Mouse (Mus musculus): Measurements from ENCODE around the gene Mertk. TPM values are rescaled to one million over a fixed set of nuclear protein-coding genes. Genes with fewer than 3 reads are reported as not detected.

Mertk gene
- polyA plus RNA-seq, 1 experiment: 9.3 TPM

DNA sequence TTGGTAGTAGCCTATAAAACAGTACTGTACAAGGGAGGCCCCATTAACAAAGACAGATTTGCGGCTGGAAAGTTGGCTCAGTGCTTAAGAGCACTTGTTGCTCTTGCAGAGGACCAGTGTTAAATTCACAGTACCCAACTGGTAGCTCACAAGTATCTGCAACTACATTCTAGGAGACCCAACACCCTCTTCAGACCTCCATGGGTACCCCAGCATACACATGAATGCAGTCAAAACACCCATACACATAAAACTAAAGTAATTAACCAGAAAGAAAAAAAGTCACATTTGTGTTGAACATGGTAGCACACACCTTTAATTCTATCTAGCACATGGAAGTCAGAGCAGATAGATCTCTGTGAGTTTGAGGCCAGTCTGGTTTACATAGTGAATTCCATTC, 1.7 kb upstream of the Mertk start:
- no peak overlapping the region for H3K27ac ChIP-seq (ENCODE audit: insufficient read depth, low read length)
- TF ChIP-seq CTCF (IDR thresholded peaks at IDR 0.05; ENCODE audit: borderline replicate concordance, insufficient read depth, low read length) (no peak), POLR2A (IDR thresholded peaks at IDR 0.05; ENCODE audit: low read depth, low read length) (no peak)
- H3K4me1 ChIP-seq (ENCODE audit: control insufficient read depth, insufficient read depth, low read length): peaks cover 9% of the 10 kb centered on the region; the same call in 1 of the 2 replicates
- H3K4me3 ChIP-seq (ENCODE audit: insufficient read depth, low read length): no peak overlapping the region

- Histone ChIP-seq H3K27ac (ENCODE audit: insufficient read depth, low read length) (no peak overlapping the region), H3K4me1 (ENCODE audit: control insufficient read depth, insufficient read depth, low read length) (peaks cover 9% of the 10 kb centered on the region; the same call in 1 of the 2 replicates), H3K4me3 (ENCODE audit: insufficient read depth, low read length) (no peak overlapping the region)
- TF ChIP-seq CTCF (IDR thresholded peaks at IDR 0.05; ENCODE audit: borderline replicate concordance, insufficient read depth, low read length) (no peak), POLR2A (IDR thresholded peaks at IDR 0.05; ENCODE audit: low read depth, low read length) (no peak)
Observed at GRCm38 (mm10) chr2:128697566-128697965, 1.2 kb upstream of the Mertk start.

DNA sequence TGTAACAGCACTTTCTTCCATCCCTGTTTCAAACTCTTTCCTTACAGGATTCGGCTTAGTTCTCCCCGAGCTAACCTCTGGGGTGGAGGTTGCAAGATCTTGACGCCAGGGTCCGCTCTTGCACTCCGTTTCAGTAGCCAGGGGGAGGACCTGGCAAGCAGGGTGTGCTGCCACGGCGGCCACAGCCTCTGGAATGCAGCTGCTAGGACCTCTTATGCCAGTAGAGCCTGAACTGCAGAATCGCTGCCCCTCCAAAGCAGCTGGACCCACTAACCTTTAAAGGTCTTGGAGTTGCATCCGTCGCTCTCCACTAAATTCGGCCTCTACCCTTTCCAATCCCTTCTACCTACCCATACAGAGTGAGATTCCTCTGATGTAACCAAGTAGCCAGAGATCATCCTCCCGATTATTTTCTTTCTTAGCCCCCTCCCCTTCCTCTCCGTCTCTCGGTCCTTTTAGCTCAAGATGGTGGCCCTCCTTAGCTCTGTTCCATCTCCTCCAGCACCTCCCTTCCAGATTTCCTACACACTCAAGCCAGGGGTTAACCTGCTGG, 540 bp upstream of the Mertk start:
- peak overlapping the region; percentile 75 for H3K4me3 ChIP-seq (ENCODE audit: insufficient read depth, low read length)
- peaks cover 3% of the 10 kb centered on the region; the same call in 1 of the 2 replicates for H3K4me1 ChIP-seq (ENCODE audit: control insufficient read depth, insufficient read depth, low read length)
- peak overlapping the region; percentile 86 for H3K27ac ChIP-seq (ENCODE audit: insufficient read depth, low read length)
- TF ChIP-seq CTCF (IDR thresholded peaks at IDR 0.05; ENCODE audit: borderline replicate concordance, insufficient read depth, low read length) (peak; percentile 80), POLR2A (IDR thresholded peaks at IDR 0.05; ENCODE audit: low read depth, low read length) (peak; percentile 36)

DNA sequence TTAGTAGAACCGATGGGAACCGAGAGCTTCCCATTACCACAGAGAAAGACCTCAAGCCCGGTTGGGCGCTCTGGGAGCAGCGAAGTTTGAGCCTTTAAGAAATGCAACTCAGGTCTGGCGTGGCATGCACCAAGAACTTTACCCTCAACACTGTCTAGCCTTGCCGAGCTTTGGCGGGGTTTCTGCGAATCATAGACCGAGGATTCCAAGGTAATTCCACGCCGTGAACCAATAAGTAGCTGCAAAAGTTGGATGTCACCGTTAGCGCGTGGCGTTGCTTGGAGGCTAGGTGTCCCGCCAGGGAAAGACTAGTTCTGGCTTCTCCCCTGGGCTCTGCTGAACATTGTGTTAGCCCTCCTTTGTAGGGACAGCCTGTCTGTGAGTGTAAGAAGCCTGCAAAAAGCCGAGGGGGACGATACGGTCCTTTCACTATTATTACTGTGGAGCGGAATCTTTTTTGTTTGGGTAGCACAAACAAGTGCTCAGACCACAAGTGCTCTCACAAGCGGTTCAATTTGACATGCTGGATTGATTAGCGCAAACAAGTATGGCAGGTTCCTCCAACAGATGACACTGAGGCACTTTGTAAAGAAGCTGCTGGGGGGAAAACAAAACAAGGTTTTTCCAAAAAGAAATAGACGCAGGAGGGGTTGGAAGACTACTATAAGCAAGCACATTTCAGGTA, 587 bp downstream of the Mertk start:
- Histone ChIP-seq H3K4me1 (ENCODE audit: control insufficient read depth, insufficient read depth, low read length) (0 out of 2 replicates have a peak, but pooled peaks cover 3% of the 10 kb centered on the region), H3K27ac (ENCODE audit: insufficient read depth, low read length) (peak overlapping the region; percentile 53), H3K4me3 (ENCODE audit: insufficient read depth, low read length) (peak overlapping the region; percentile 75)
- no peak for TF ChIP-seq POLR2A (IDR thresholded peaks at IDR 0.05; ENCODE audit: low read depth, low read length)
- TF ChIP-seq CTCF (IDR thresholded peaks at IDR 0.05; ENCODE audit: borderline replicate concordance, insufficient read depth, low read length): no peak

DNA sequence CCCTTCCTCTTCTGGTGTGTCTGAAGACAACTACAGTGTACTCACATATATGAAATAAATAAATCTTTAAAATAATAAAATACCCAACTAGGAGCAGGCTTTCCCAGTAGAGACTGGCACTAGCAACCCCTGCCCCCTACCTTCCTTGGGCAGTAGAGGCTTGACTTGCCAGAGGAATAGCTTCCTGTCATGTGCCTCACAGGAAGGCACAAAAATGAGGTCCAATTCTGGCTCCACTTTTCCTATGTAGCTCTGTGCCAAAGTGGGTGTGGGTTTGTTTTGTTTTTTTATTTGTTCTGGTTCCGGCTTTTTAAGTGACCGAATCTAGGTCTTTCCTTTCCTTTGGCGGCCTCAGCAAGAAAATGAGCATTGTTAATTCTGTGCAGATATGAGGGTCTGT, 5.7 kb downstream of the Mertk start:
- Histone ChIP-seq H3K4me3 (ENCODE audit: insufficient read depth, low read length) (no peak overlapping the region), H3K4me1 (ENCODE audit: control insufficient read depth, insufficient read depth, low read length) (peaks cover 7% of the 10 kb centered on the region; the same call in 1 of the 2 replicates), H3K27ac (ENCODE audit: insufficient read depth, low read length) (no peak overlapping the region)
- TF ChIP-seq POLR2A (IDR thresholded peaks at IDR 0.05; ENCODE audit: low read depth, low read length) (no peak), CTCF (IDR thresholded peaks at IDR 0.05; ENCODE audit: borderline replicate concordance, insufficient read depth, low read length) (no peak)

DNA sequence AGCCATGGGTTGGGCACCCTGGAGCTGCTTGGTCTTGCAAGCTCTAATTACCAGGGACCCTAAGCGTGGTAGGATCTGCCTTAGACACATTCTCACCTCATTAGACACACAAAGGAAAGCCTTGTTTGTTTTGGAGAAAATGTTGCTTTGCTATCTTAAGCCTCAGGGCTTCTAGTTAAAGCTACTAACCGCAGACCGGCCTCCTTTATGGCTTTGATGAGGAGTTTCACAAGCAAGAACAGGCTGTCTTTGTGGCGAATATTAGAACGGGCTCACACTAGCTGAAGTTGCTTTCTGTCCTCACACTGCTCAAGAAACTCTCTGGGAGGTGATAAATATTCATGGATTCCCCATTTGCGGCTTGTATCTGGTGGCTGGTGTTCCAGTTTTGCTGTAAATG, 10.5 kb downstream of the Mertk start:
- no peak for TF ChIP-seq CTCF (IDR thresholded peaks at IDR 0.05; ENCODE audit: borderline replicate concordance, insufficient read depth, low read length)
- no peak for TF ChIP-seq POLR2A (IDR thresholded peaks at IDR 0.05; ENCODE audit: low read depth, low read length)
- Histone ChIP-seq H3K27ac (ENCODE audit: insufficient read depth, low read length) (peak overlapping the region; percentile 16; the same call in 1 of the 2 replicates), H3K4me1 (ENCODE audit: control insufficient read depth, insufficient read depth, low read length) (peaks cover 10% of the 10 kb centered on the region), H3K4me3 (ENCODE audit: insufficient read depth, low read length) (no peak overlapping the region)

DNA sequence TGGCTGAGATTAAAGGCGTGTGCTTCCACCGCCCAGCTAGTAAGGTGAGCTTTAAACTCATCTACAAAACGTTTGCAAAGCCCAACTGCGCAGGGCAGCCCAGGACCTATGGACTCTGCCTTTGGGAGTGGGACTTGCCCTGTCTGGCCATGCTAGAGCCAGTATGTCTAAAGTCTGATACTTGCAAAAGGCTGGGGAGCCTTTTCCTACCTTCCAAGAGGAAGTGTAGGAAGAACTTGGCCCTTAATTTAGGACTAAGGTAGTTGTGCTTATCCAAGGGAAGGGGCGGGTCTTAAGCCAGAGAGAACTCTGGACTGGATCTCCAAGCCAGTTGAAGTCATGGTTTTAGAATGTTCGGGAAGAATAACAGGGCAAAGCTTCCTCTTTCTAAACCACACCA, 11.9 kb downstream of the Mertk start:
- TF ChIP-seq POLR2A (IDR thresholded peaks at IDR 0.05; ENCODE audit: low read depth, low read length): no peak
- TF ChIP-seq CTCF (IDR thresholded peaks at IDR 0.05; ENCODE audit: borderline replicate concordance, insufficient read depth, low read length): no peak
- no peak overlapping the region for H3K4me3 ChIP-seq (ENCODE audit: insufficient read depth, low read length)
- H3K27ac ChIP-seq (ENCODE audit: insufficient read depth, low read length): no peak overlapping the region
- H3K4me1 ChIP-seq (ENCODE audit: control insufficient read depth, insufficient read depth, low read length): peaks cover 16% of the 10 kb centered on the region

GRCm38 (mm10) chr2:128712940-128713339, 14.2 kb downstream of the Mertk start:
- no peak overlapping the region for H3K4me3 ChIP-seq (ENCODE audit: insufficient read depth, low read length)
- H3K27ac ChIP-seq (ENCODE audit: insufficient read depth, low read length): 0 out of 2 replicates have a peak overlapping the region, but pooled peaks have one; percentile 8
- H3K4me1 ChIP-seq (ENCODE audit: control insufficient read depth, insufficient read depth, low read length): peaks cover 16% of the 10 kb centered on the region
- TF ChIP-seq CTCF (IDR thresholded peaks at IDR 0.05; ENCODE audit: borderline replicate concordance, insufficient read depth, low read length) (no peak), POLR2A (IDR thresholded peaks at IDR 0.05; ENCODE audit: low read depth, low read length) (no peak)

GRCm38 (mm10) chr2:128713548-128714003, 14.8 kb downstream of the Mertk start:
- Histone ChIP-seq H3K4me3 (ENCODE audit: insufficient read depth, low read length) (no peak overlapping the region), H3K4me1 (ENCODE audit: control insufficient read depth, insufficient read depth, low read length) (peaks cover 16% of the 10 kb centered on the region)

GRCm38 (mm10) chr2:128714724-128715241, 16.0 kb downstream of the Mertk start:
- H3K4me3 ChIP-seq (ENCODE audit: insufficient read depth, low read length): no peak overlapping the region
- H3K27ac ChIP-seq (ENCODE audit: insufficient read depth, low read length): no peak overlapping the region
- peaks cover 11% of the 10 kb centered on the region for H3K4me1 ChIP-seq (ENCODE audit: control insufficient read depth, insufficient read depth, low read length)
- TF ChIP-seq CTCF (IDR thresholded peaks at IDR 0.05; ENCODE audit: borderline replicate concordance, insufficient read depth, low read length): no peak
- no peak for TF ChIP-seq POLR2A (IDR thresholded peaks at IDR 0.05; ENCODE audit: low read depth, low read length)

More at GRCm38 (mm10) chr2:128713548-128714003, 14.8 kb downstream of the Mertk start:
- H3K27ac ChIP-seq (ENCODE audit: insufficient read depth, low read length): peak overlapping the region; percentile 39
- TF ChIP-seq CTCF (IDR thresholded peaks at IDR 0.05; ENCODE audit: borderline replicate concordance, insufficient read depth, low read length) (no peak), POLR2A (IDR thresholded peaks at IDR 0.05; ENCODE audit: low read depth, low read length) (no peak)

Measured in embryonic fibroblast, embryonic 13.5 days (primary cell).